Mouse (Mus musculus) midbrain, postnatal 0 days (tissue): Measurements from ENCODE around the gene Rab17. TPM values are rescaled to one million over a fixed set of nuclear protein-coding genes. Genes with fewer than 3 reads are reported as not detected.

Experiments used
- ATAC-seq: fragments of 200-750 bp; cut with Nextera tagmentation; 2 replicates; pipeline ENCODE4 v1.8.0; 2017; ENCODE audit warnings: moderate number of reproducible peaks, mild to moderate bottlenecking, moderate TSS enrichment, moderate library complexity; ENCODE audit not compliant: low FRiP score
- DNase-seq: peaks from one replicate; pipeline ENCODE4 v3.0.0-alpha.2; 2015; ENCODE audit warnings: low spot score
- H3K27ac ChIP-seq: fragments of 300-500 bp; sonication (generic); 2 replicates; pipeline ENCODE4 v1.5.1; 2014; ENCODE audit warnings: low read depth, mild to moderate bottlenecking, low read length, mixed read lengths
- H3K27me3 ChIP-seq: fragments of 300-500 bp; sonication (generic); 2 replicates; pipeline ENCODE4 v1.6.1; 2014; ENCODE audit warnings: low read length, control low read depth, mixed read lengths; ENCODE audit not compliant: insufficient read depth
- H3K36me3 ChIP-seq: fragments of 300-500 bp; sonication (generic); 2 replicates; pipeline ENCODE4 v1.6.1; 2014; ENCODE audit warnings: low read length, control low read depth, mixed read lengths; ENCODE audit not compliant: insufficient read depth
- H3K4me1 ChIP-seq: fragments of 300-500 bp; sonication (generic); 2 replicates; pipeline ENCODE4 v1.6.1; 2014; ENCODE audit warnings: mild to moderate bottlenecking, control low read depth, antibody characterized with exemption, low read length, mixed read lengths; ENCODE audit not compliant: insufficient read depth
- H3K4me2 ChIP-seq: fragments of 300-500 bp; sonication (generic); 2 replicates; pipeline ENCODE4 v1.6.1; 2014; ENCODE audit warnings: low read depth, mild to moderate bottlenecking, low read length, mixed read lengths; ENCODE audit not compliant: poor library complexity, severe bottlenecking
- H3K4me3 ChIP-seq: fragments of 300-500 bp; sonication (generic); 2 replicates; pipeline ENCODE4 v1.5.1; 2014; ENCODE audit warnings: low read depth, mild to moderate bottlenecking, low read length, moderate library complexity
- H3K9ac ChIP-seq: fragments of 300-500 bp; sonication (generic); replicated peaks from 2 replicates; pipeline ENCODE4 v1.6.1; 2014; ENCODE audit warnings: mild to moderate bottlenecking, low read length, moderate library complexity, mixed read lengths; ENCODE audit not compliant: poor library complexity, severe bottlenecking
- H3K9me3 ChIP-seq: fragments of 300-500 bp; sonication (generic); 2 replicates; pipeline ENCODE4 v1.6.1; 2016; ENCODE audit warnings: low read length, control low read depth
- CTCF ChIP-seq: IDR thresholded peaks from 2 replicates; pipeline ENCODE4 v1.5.1; 2016; ENCODE audit warnings: antibody characterized with exemption, mild to moderate bottlenecking
- WGBS: fragments of 180-500 bp; shearing (Covaris S2); extraction: QIAGEN DNeasy Blood & Tissue Kit; methylation state at CpG from one replicate; pipeline ENCODE4 v1.1.7; 2014; 5-methylcytosine and 5-hydroxymethylcytosine counted together
- polyA plus RNA-seq: library from polyadenylated mRNA; unstranded; fragments of >200 nt; fragmentation: Nextera tagmentation; extraction: Ambion mirVana; gene quantifications from 2 replicates; pipeline ENCODE4 v1.2.1, GENCODE M21; 2015
- total RNA-seq: library from RNA; depleted of rRNA; stranded (reverse); fragments of >200 nt; gene quantifications from 2 replicates; pipeline ENCODE4 v1.2.3, GENCODE M21; 2014; rRNA removed

Gene Rab17
- not detected in 2 replicates for total RNA-seq
- polyA plus RNA-seq = 0.26 and 0.37 TPM in 2 replicates

GRCm38 (mm10) chr1:90969347-90969784 is at the start of gene Rab17:
Gene Rab17, minus strand, starts transcription at chr1:90969661.
- 46% methylated on average over 9 of the region's 9 CpGs for WGBS
- no peak within 1 kb of the TSS for H3K27ac ChIP-seq
- no peaks in the 10 kb centered on the region for H3K27me3 ChIP-seq
- DNase-seq (no peak), ATAC-seq (no peak)
- H3K9me3 ChIP-seq = no peaks in the 10 kb centered on the region
- H3K36me3 ChIP-seq = no peaks in the 10 kb centered on the region
- no peak within 1 kb of the TSS for H3K4me2 ChIP-seq
- no peak within 1 kb of the TSS for H3K9ac ChIP-seq
- TF ChIP-seq CTCF = no peak
- H3K4me3 ChIP-seq = no peak within 1 kb of the TSS
- 0 out of 2 replicates have a peak, but pooled peaks cover 3% of the 10 kb centered on the region for H3K4me1 ChIP-seq

DNA sequence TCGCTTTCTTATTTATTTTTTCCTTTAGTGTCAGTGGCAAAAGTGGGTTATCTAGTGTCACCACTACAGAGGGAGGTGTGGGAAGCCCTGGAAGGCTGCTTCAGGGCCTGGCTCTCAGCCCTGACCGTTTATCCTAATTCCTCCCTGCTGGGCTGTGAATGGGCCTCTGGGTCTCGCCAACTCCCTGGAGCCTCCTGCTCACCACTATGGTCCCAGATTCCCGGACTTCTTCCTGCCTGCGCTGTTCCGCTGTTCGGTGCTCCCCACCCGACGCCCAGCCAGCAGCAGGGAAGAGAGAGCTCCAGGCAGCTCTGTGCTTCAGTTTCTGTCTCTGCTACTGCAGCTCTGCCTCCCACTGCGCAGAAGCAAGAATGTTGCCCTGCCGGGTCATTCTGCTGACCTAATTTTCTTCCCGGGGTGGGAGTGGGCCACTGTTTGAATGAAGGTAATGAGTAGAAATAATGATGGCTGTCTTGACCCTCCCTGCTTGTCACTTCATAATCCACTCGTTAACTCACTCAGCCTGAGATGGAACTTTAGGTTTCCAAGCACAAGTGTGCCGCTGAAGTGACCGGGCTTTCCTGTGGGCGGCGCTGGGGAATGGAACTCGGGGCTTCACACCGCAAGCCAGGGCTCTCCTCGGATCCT is 47.8 kb upstream of the Rab17 start:
- ATAC-seq (no peak), DNase-seq (peak; percentile 32)
- WGBS = 15% methylated on average over 20 of the region's 20 CpGs
- H3K36me3 ChIP-seq = no peaks in the 10 kb centered on the region
- peak overlapping the region; percentile 57 for H3K27ac ChIP-seq
- H3K4me3 ChIP-seq = no peak overlapping the region
- H3K4me1 ChIP-seq = no peaks in the 10 kb centered on the region
- no peaks in the 10 kb centered on the region for H3K9me3 ChIP-seq
- peak overlapping the region; percentile 28; the same call in 1 of the 2 replicates for H3K4me2 ChIP-seq
- no peak overlapping the region for H3K9ac ChIP-seq
- 0 out of 2 replicates have a peak, but pooled peaks have one; percentile 9 for TF ChIP-seq CTCF
- no peaks in the 10 kb centered on the region for H3K27me3 ChIP-seq

- Histone ChIP-seq H3K4me3 (no peak overlapping the region), H3K36me3 (no peaks in the 10 kb centered on the region), H3K9ac (no peak overlapping the region), H3K9me3 (no peaks in the 10 kb centered on the region), H3K27me3 (no peaks in the 10 kb centered on the region), H3K4me1 (no peaks in the 10 kb centered on the region), H3K27ac (no peak overlapping the region), H3K4me2 (no peak overlapping the region)
- WGBS = 77% methylated on average over 7 of the region's 7 CpGs
- ATAC-seq (no peak), DNase-seq (no peak)
- no peak for TF ChIP-seq CTCF
Observed at GRCm38 (mm10) chr1:91015571-91015970, 46.1 kb upstream of the Rab17 start.

DNA sequence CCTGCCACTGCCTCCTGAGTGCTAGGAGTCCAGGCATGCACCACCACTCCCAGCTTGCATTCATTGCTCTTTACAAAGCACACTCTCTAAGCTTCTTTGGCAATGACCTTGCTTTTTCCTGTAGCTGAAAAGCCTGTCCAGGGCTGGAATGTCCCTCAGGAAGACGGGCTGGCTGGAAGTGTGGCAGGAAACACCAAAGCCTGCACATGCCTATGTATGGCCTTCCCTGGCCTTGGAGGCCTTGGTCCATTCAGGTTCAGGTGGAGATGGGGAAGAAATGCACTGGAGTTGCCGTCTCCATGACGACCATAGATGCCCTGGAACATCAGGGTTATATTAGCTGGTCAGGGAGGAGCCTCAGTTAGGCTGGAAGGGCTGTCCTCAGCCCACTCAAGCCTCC is 44.3 kb upstream of the Rab17 start:
- Histone ChIP-seq H3K9me3 (no peaks in the 10 kb centered on the region), H3K4me2 (no peak overlapping the region), H3K36me3 (no peaks in the 10 kb centered on the region), H3K9ac (no peak overlapping the region), H3K4me1 (no peaks in the 10 kb centered on the region), H3K27ac (no peak overlapping the region), H3K27me3 (no peaks in the 10 kb centered on the region), H3K4me3 (no peak overlapping the region)
- WGBS = 85% methylated on average over 3 of the region's 3 CpGs
- no peak for TF ChIP-seq CTCF
- ATAC-seq = no peak
- no peak for DNase-seq

- DNase-seq = no peak
- no peak overlapping the region for H3K4me3 ChIP-seq
- H3K4me1 ChIP-seq = no peaks in the 10 kb centered on the region
- no peak overlapping the region for H3K27ac ChIP-seq
- ATAC-seq = no peak
- no peaks in the 10 kb centered on the region for H3K9me3 ChIP-seq
- H3K27me3 ChIP-seq = no peaks in the 10 kb centered on the region
- 83% methylated on average over 3 of the region's 3 CpGs for WGBS
- H3K36me3 ChIP-seq = no peaks in the 10 kb centered on the region; the same call in 1 of the 2 replicates
- no peak overlapping the region for H3K4me2 ChIP-seq
- TF ChIP-seq CTCF = no peak
- H3K9ac ChIP-seq = no peak overlapping the region
Observed at GRCm38 (mm10) chr1:91011336-91011735, 41.9 kb upstream of the Rab17 start.

GRCm38 (mm10) chr1:91010716-91011115 is 41.3 kb upstream of the Rab17 start:
- 96% methylated on average over 2 of the region's 2 CpGs for WGBS
- Histone ChIP-seq H3K9me3 (no peaks in the 10 kb centered on the region), H3K27ac (no peak overlapping the region), H3K27me3 (no peaks in the 10 kb centered on the region), H3K4me3 (no peak overlapping the region), H3K4me2 (no peak overlapping the region), H3K36me3 (no peaks in the 10 kb centered on the region; the same call in 1 of the 2 replicates), H3K9ac (no peak overlapping the region), H3K4me1 (no peaks in the 10 kb centered on the region)
- DNase-seq (no peak), ATAC-seq (no peak)
- TF ChIP-seq CTCF = no peak
